Mouse (Mus musculus): ENCODE data around the gene Zdhhc14.

- TF ChIP-seq CTCF (IDR thresholded peaks at IDR 0.05; ENCODE audit: low read depth) (no peak), EP300 (IDR thresholded peaks at IDR 0.05; ENCODE audit: low read depth) (no peak)
Measured at GRCm38 (mm10) chr17:5566006-5566405, 73.6 kb downstream of the Zdhhc14 start.
